Mouse (Mus musculus) limb, embryonic 15.5 days (tissue): ENCODE data around the gene Slc9a3. TPM values are rescaled to one million over a fixed set of nuclear protein-coding genes. Genes with fewer than 3 reads are reported as not detected.

ENCODE experiments used
- ATAC-seq: fragments of 200-750 bp; cut with Nextera tagmentation; 2 replicates; pipeline ENCODE4 v1.8.0; 2017; ENCODE audit warnings: low read depth, moderate TSS enrichment; ENCODE audit not compliant: insufficient number of reproducible peaks, low FRiP score, low TSS enrichment
- H3K27ac ChIP-seq: fragments of 300-500 bp; sonication (generic); 2 replicates; pipeline ENCODE4 v1.5.1; 2015; ENCODE audit warnings: moderate library complexity, mild to moderate bottlenecking, inconsistent platforms
- H3K27me3 ChIP-seq: fragments of 300-500 bp; sonication (generic); 2 replicates; pipeline ENCODE4 v1.6.1; 2015; ENCODE audit warnings: inconsistent platforms
- H3K36me3 ChIP-seq: fragments of 300-500 bp; sonication (generic); 2 replicates; pipeline ENCODE4 v1.6.1; 2015; ENCODE audit warnings: inconsistent platforms
- H3K4me1 ChIP-seq: fragments of 300-500 bp; sonication (generic); 2 replicates; pipeline ENCODE4 v1.6.1; 2015; ENCODE audit warnings: inconsistent platforms
- H3K4me2 ChIP-seq: fragments of 300-500 bp; sonication (generic); 2 replicates; pipeline ENCODE4 v1.6.1; 2015; ENCODE audit warnings: mild to moderate bottlenecking, inconsistent platforms
- H3K4me3 ChIP-seq: fragments of 300-500 bp; sonication (generic); 2 replicates; pipeline ENCODE4 v1.5.1; 2015; ENCODE audit warnings: mild to moderate bottlenecking, inconsistent platforms
- H3K9ac ChIP-seq: fragments of 300-500 bp; sonication (generic); 2 replicates; pipeline ENCODE4 v1.6.1; 2015; ENCODE audit warnings: inconsistent platforms
- H3K9me3 ChIP-seq: fragments of 300-500 bp; sonication (generic); 2 replicates; pipeline ENCODE4 v1.6.1; 2016; ENCODE audit warnings: inconsistent platforms
- WGBS: fragments of 180-500 bp; shearing (Covaris S2); methylation state at CpG from one replicate; pipeline ENCODE4 v1.1.7; 2015; 5-methylcytosine and 5-hydroxymethylcytosine counted together
- polyA plus RNA-seq: library from polyadenylated mRNA; unstranded; fragments of >200 nt; fragmentation: Nextera tagmentation; extraction: Ambion mirVana; gene quantifications from 2 replicates; pipeline ENCODE4 v1.2.1, GENCODE M21; 2015

The Slc9a3 gene
- polyA plus RNA-seq, 1 experiment from 2014 or later = 0.04 TPM

- Histone ChIP-seq H3K9ac (no peak overlapping the region), H3K9me3 (no peaks in the 10 kb centered on the region), H3K4me2 (no peak overlapping the region), H3K27me3 (peaks cover 6% of the 10 kb centered on the region; the same call in 1 of the 2 replicates), H3K36me3 (no peaks in the 10 kb centered on the region), H3K4me1 (0 out of 2 replicates have a peak, but pooled peaks cover 4% of the 10 kb centered on the region), H3K27ac (no peak overlapping the region), H3K4me3 (no peak overlapping the region)
- no peak for ATAC-seq
- 60% methylated on average over 6 of the region's 6 CpGs for WGBS
Measured at GRCm38 (mm10) chr13:74113626-74114191, 7.5 kb upstream of the Slc9a3 start.

DNA sequence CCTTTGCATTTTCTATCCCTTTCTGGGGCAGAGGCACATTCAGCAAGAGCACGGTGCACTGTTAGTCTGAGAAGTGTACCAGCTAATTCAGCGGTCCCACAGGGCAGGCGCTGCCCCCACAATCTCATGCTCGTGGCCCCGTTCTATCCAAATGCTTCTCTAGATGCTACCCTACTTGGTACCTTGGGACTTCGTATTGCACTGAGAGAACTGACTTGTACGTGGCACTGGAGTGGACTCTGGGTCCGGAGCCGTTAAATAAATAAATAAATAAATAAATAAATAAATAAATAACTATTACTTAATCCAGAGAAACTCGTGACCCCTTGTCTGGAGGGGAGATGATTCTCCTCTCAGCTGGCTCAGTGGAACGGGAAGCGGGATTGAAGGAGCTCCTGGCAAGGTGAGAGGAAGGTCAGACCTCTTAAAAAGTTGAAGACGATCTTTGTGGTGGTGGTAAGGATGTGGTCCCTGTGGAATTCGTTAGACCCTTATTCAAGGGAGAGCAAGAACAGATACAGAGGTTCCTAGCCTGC, 606 bp downstream of the Slc9a3 start:
- no peak for ATAC-seq
- Histone ChIP-seq H3K9me3 (no peaks in the 10 kb centered on the region), H3K4me2 (no peak overlapping the region), H3K4me1 (peaks cover 7% of the 10 kb centered on the region), H3K36me3 (no peaks in the 10 kb centered on the region), H3K4me3 (no peak overlapping the region), H3K27ac (no peak overlapping the region), H3K9ac (no peak overlapping the region), H3K27me3 (peaks cover 52% of the 10 kb centered on the region)
- 34% methylated on average over 14 of the region's 14 CpGs for WGBS

DNA sequence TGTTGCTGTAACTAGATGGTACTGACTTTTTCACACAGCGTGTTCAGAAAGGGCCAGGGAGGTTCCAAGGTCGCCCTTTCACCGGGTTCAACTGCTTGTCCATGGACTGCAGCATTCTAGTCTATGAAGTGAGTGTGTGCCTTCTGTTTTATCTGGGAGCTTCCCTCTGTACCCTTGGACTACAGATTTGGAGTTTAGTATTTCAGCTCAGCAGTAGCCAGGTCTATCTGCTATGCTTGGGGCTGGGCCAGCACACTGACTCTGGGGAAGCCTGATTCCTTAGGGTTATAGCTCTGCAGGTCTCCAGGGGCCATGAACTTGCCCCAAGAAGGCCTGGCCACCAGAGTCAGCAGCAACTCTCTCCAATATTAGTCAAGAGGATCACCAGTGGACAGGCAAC, 1.4 kb downstream of the Slc9a3 start:
- Histone ChIP-seq H3K4me2 (no peak overlapping the region), H3K4me1 (peaks cover 7% of the 10 kb centered on the region), H3K4me3 (no peak overlapping the region), H3K27ac (no peak overlapping the region), H3K9ac (no peak overlapping the region), H3K27me3 (peaks cover 52% of the 10 kb centered on the region), H3K36me3 (no peaks in the 10 kb centered on the region), H3K9me3 (no peaks in the 10 kb centered on the region)
- ATAC-seq = no peak
- 73% methylated on average over 3 of the region's 3 CpGs for WGBS

- H3K9me3 ChIP-seq = no peaks in the 10 kb centered on the region
- no peaks in the 10 kb centered on the region for H3K4me1 ChIP-seq
- H3K27me3 ChIP-seq = peaks cover 15% of the 10 kb centered on the region
- no peak overlapping the region for H3K4me2 ChIP-seq
- H3K36me3 ChIP-seq = no peaks in the 10 kb centered on the region
- no peak overlapping the region for H3K9ac ChIP-seq
- no peak for ATAC-seq
- WGBS = 69% methylated on average over 7 of the region's 7 CpGs
- H3K27ac ChIP-seq = no peak overlapping the region
- no peak overlapping the region for H3K4me3 ChIP-seq
Measured at GRCm38 (mm10) chr13:74127571-74127970, 6.3 kb downstream of the Slc9a3 start.

- WGBS = 88% methylated on average over 6 of the region's 6 CpGs
- no peak overlapping the region for H3K9ac ChIP-seq
- H3K36me3 ChIP-seq = no peaks in the 10 kb centered on the region
- no peak overlapping the region for H3K4me3 ChIP-seq
- no peaks in the 10 kb centered on the region for H3K9me3 ChIP-seq
- no peaks in the 10 kb centered on the region for H3K4me1 ChIP-seq
- H3K4me2 ChIP-seq = no peak overlapping the region
- no peak for ATAC-seq
- no peaks in the 10 kb centered on the region for H3K27me3 ChIP-seq
- H3K27ac ChIP-seq = no peak overlapping the region
Measured at GRCm38 (mm10) chr13:74129909-74130308, 8.7 kb downstream of the Slc9a3 start.

- Histone ChIP-seq H3K9ac (no peak overlapping the region), H3K4me1 (no peaks in the 10 kb centered on the region), H3K27ac (no peak overlapping the region), H3K4me3 (no peak overlapping the region), H3K4me2 (no peak overlapping the region), H3K27me3 (no peaks in the 10 kb centered on the region), H3K9me3 (no peaks in the 10 kb centered on the region), H3K36me3 (no peaks in the 10 kb centered on the region)
- 81% methylated on average over 7 of the region's 7 CpGs for WGBS
- no peak for ATAC-seq
Measured at GRCm38 (mm10) chr13:74138906-74139647, 17.8 kb downstream of the Slc9a3 start.

DNA sequence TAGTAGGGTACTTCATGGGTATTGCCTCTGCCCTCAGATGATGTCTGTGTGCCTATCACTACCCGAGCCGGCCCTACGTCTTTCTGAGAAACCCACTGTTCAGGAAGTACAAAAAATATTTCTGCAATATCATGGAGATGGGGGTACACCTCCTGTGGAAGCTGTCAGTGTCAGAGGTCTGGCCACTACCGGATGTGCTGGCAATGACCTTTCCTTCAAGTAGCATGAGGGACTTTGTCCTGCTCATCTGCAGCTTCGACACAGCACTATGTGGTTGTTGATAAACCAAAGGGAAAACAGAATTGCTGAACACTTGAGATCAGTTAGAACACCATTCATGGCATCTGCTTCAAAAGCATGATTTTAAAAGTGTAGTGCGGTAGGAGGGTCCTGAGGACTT, 19.5 kb downstream of the Slc9a3 start:
- ATAC-seq = no peak
- 87% methylated on average over 6 of the region's 6 CpGs for WGBS
- H3K4me2 ChIP-seq = no peak overlapping the region
- no peaks in the 10 kb centered on the region for H3K36me3 ChIP-seq
- no peak overlapping the region for H3K9ac ChIP-seq
- H3K27me3 ChIP-seq = no peaks in the 10 kb centered on the region
- H3K4me1 ChIP-seq = no peaks in the 10 kb centered on the region
- no peak overlapping the region for H3K4me3 ChIP-seq
- H3K9me3 ChIP-seq = no peaks in the 10 kb centered on the region
- H3K27ac ChIP-seq = no peak overlapping the region

DNA sequence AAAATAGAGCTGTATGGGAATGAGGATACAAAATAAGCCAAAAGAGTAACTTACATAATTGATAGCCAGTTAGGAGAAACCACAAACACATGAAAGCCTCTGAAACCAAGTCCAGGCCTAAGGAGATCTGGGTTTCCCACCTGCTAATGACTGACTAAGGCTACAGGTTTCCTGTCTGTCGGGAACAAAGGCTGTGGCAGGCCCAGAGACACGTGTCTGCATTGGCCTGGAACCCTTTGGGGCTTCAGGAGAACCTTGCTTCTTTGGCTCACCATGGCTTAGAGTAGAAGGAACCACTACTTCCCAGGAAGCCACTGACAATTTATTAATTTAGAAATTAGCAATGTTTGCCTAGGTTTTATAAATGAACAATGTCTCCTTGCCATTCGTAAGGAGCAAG, 22.0 kb downstream of the Slc9a3 start:
- no peak overlapping the region for H3K4me3 ChIP-seq
- H3K27me3 ChIP-seq = no peaks in the 10 kb centered on the region
- WGBS = 60% methylated on average over 3 of the region's 3 CpGs
- ATAC-seq = no peak
- no peaks in the 10 kb centered on the region for H3K36me3 ChIP-seq
- H3K4me2 ChIP-seq = no peak overlapping the region
- H3K9ac ChIP-seq = no peak overlapping the region
- H3K27ac ChIP-seq = no peak overlapping the region
- no peaks in the 10 kb centered on the region for H3K4me1 ChIP-seq
- no peaks in the 10 kb centered on the region for H3K9me3 ChIP-seq

- no peaks in the 10 kb centered on the region for H3K27me3 ChIP-seq
- WGBS = 60% methylated on average over 7 of the region's 7 CpGs
- no peak overlapping the region for H3K4me2 ChIP-seq
- H3K9ac ChIP-seq = no peak overlapping the region
- no peaks in the 10 kb centered on the region for H3K9me3 ChIP-seq
- H3K4me1 ChIP-seq = no peaks in the 10 kb centered on the region
- H3K36me3 ChIP-seq = no peaks in the 10 kb centered on the region
- H3K27ac ChIP-seq = no peak overlapping the region
- no peak for ATAC-seq
- no peak overlapping the region for H3K4me3 ChIP-seq
Measured at GRCm38 (mm10) chr13:74144120-74144884, 23.0 kb downstream of the Slc9a3 start.

GRCm38 (mm10) chr13:74145983-74146622, 24.8 kb downstream of the Slc9a3 start:
- H3K4me2 ChIP-seq = no peak overlapping the region
- 60% methylated on average over 3 of the region's 3 CpGs for WGBS
- no peak overlapping the region for H3K4me3 ChIP-seq
- no peak overlapping the region for H3K27ac ChIP-seq
- H3K36me3 ChIP-seq = no peaks in the 10 kb centered on the region
- no peak for ATAC-seq
- H3K27me3 ChIP-seq = no peaks in the 10 kb centered on the region
- H3K9me3 ChIP-seq = no peaks in the 10 kb centered on the region
- no peak overlapping the region for H3K9ac ChIP-seq
- no peaks in the 10 kb centered on the region for H3K4me1 ChIP-seq

- Histone ChIP-seq H3K4me3 (no peak overlapping the region), H3K36me3 (no peaks in the 10 kb centered on the region), H3K27me3 (no peaks in the 10 kb centered on the region), H3K27ac (no peak overlapping the region), H3K9ac (no peak overlapping the region), H3K4me2 (no peak overlapping the region), H3K4me1 (no peaks in the 10 kb centered on the region), H3K9me3 (no peaks in the 10 kb centered on the region)
- no peak for ATAC-seq
- 78% methylated on average over 2 of the region's 2 CpGs for WGBS
Measured at GRCm38 (mm10) chr13:74147327-74147726, 26.1 kb downstream of the Slc9a3 start.
